Mouse (Mus musculus): Measurements from ENCODE around the gene Clec18a. TPM values are rescaled to one million over a fixed set of nuclear protein-coding genes. Genes with fewer than 3 reads are reported as not detected.

The Clec18a gene
- polyA plus RNA-seq, 2 experiments: 0.06 TPM; not detected in 1

DNA sequence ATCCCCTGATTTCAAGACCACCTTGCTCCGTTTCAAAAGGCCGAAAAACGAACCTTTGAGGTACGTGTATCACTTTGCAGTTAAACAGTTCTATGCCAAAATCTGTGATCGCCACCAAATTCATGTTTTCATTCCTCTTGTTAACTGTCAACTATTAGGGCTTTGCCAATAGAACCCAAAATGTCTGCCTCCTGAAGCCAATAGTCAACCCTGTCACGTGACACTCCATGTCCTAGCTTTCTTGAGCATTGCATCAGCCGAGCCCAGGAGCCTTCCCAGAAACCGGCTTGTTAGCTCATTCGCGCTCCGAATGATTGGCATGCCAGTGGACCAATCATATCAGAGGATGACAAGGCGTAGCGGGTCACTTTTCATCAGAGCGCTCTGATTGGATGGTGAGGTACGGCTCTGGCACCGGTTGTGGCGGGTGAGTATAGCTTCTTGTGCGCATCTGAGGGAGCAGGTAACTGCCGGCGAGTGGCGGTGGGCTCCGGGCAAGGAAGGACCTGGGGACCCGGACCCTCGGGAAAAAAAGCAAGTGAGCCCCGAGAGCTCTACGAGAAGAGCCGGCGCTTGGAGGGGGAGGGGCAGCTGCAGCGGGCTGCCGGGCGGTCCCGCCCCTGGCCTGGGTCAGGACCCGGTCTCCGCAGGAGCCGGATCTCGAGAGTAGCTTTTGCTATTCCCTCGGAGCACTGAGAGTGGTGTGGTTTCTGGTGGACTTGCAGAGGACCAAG is 58.6 kb downstream of the Clec18a start:
- Histone ChIP-seq H3K27ac (replicated peaks; ENCODE audit: low read depth, low read length) (peak overlapping the region; percentile 69), H3K27me3 (ENCODE audit: control insufficient read depth, insufficient read depth, low read length) (no peaks in the 10 kb centered on the region), H3K4me2 (replicated peaks; ENCODE audit: low read depth, low read length, severe bottlenecking) (peak overlapping the region; percentile 69), H3K9ac (ENCODE audit: low read depth, low read length, severe bottlenecking) (peak overlapping the region; percentile 73), H3K9me3 (ENCODE audit: control insufficient read depth, low read length) (no peaks in the 10 kb centered on the region), H3K4me1 (ENCODE audit: control insufficient read depth, insufficient read depth, low read length) (peaks cover 10% of the 10 kb centered on the region), H3K36me3 (ENCODE audit: control insufficient read depth, insufficient read depth, low read length) (peaks cover 18% of the 10 kb centered on the region), H3K4me3 (replicated peaks; ENCODE audit: low read length) (peak overlapping the region; percentile 75)
- ATAC-seq (ENCODE audit: low FRiP score, low read depth) (peak; percentile 100), DNase-seq (ENCODE audit: low spot score) (peak; percentile 100)
- 6% methylated on average over 37 of the region's 37 CpGs for WGBS
- TF ChIP-seq POLR2A (IDR thresholded peaks at IDR 0.05; ENCODE audit: borderline replicate concordance, extremely low read depth, insufficient read depth, insufficient read length): no peak

DNA sequence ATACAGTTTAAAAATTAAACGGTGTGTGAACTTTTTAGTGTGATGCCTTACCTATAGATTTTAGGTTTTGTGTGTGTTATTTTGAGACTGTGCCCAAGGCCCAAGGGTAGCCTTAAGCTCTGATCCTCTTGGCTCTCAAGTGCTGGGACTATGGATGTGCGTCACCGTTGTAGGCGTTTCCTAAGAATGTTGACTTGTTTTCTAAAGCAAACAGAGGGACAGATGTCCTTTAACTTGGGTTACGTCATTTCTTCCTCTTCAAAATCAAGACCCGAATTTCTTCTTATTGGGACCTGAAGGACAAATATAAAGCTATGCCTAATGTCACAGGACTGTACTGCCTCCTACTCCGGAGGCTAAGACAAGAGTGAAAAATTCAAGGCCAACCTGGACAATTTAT is 59.3 kb downstream of the Clec18a start, which contains the start of gene Aars:
Gene Aars, plus strand, starts transcription at position 229 of the 400 bp plus-strand sequence.
- WGBS: 96% methylated on average over 7 of the region's 7 CpGs
- peak within 1 kb of the TSS; percentile 75 for H3K4me3 ChIP-seq (replicated peaks; ENCODE audit: low read length)
- peaks cover 10% of the 10 kb centered on the region for H3K4me1 ChIP-seq (ENCODE audit: control insufficient read depth, insufficient read depth, low read length)
- H3K9ac ChIP-seq (ENCODE audit: low read depth, low read length, severe bottlenecking): peak within 1 kb of the TSS; percentile 73
- peak within 1 kb of the TSS; percentile 69 for H3K27ac ChIP-seq (replicated peaks; ENCODE audit: low read depth, low read length)
- H3K36me3 ChIP-seq (ENCODE audit: control insufficient read depth, insufficient read depth, low read length): peaks cover 12% of the 10 kb centered on the region
- TF ChIP-seq POLR2A (IDR thresholded peaks at IDR 0.05; ENCODE audit: borderline replicate concordance, extremely low read depth, insufficient read depth, insufficient read length): no peak
- H3K27me3 ChIP-seq (ENCODE audit: control insufficient read depth, insufficient read depth, low read length): no peaks in the 10 kb centered on the region
- no peaks in the 10 kb centered on the region for H3K9me3 ChIP-seq (ENCODE audit: control insufficient read depth, low read length)
- DNase-seq (ENCODE audit: low spot score) (no peak), ATAC-seq (ENCODE audit: low FRiP score, low read depth) (no peak)
- peak within 1 kb of the TSS; percentile 69 for H3K4me2 ChIP-seq (replicated peaks; ENCODE audit: low read depth, low read length, severe bottlenecking)

DNA sequence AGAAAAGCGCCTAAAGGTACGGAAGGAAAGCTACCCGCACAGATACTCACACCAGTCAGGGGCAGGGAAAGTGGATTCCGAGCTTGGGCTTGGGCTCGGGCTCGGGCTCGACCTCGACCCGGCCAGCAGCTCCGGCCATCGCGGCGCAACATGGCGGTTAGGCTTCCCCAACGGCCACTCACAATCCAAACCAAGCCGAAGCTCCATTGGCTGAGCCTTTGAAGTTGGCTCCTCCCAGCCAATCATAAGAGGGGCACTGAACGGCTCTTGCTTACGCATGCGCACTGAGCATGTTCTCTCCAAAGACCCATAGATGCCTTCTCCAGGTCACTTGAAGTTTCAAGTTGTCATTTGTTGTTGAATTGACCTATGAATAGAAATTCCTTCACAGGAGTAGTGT is 60.7 kb downstream of the Clec18a start, which contains the start of gene Ddx19b:
Gene Ddx19b, minus strand, starts transcription at position 180 of the 400 bp plus-strand sequence.
- H3K4me1 ChIP-seq (ENCODE audit: control insufficient read depth, insufficient read depth, low read length): peaks cover 13% of the 10 kb centered on the region
- DNase-seq (ENCODE audit: low spot score) (no peak), ATAC-seq (ENCODE audit: low FRiP score, low read depth) (no peak)
- H3K9me3 ChIP-seq (ENCODE audit: control insufficient read depth, low read length): no peaks in the 10 kb centered on the region
- no peaks in the 10 kb centered on the region for H3K27me3 ChIP-seq (ENCODE audit: control insufficient read depth, insufficient read depth, low read length)
- no peak within 1 kb of the TSS for H3K4me3 ChIP-seq (replicated peaks; ENCODE audit: low read length)
- TF ChIP-seq POLR2A (IDR thresholded peaks at IDR 0.05; ENCODE audit: borderline replicate concordance, extremely low read depth, insufficient read depth, insufficient read length): no peak
- no peak within 1 kb of the TSS for H3K9ac ChIP-seq (ENCODE audit: low read depth, low read length, severe bottlenecking)
- H3K27ac ChIP-seq (replicated peaks; ENCODE audit: low read depth, low read length): no peak within 1 kb of the TSS
- H3K4me2 ChIP-seq (replicated peaks; ENCODE audit: low read depth, low read length, severe bottlenecking): no peak within 1 kb of the TSS
- no peaks in the 10 kb centered on the region; the same call in 1 of the 2 replicates for H3K36me3 ChIP-seq (ENCODE audit: control insufficient read depth, insufficient read depth, low read length)
- WGBS: 94% methylated on average over 19 of the region's 19 CpGs

DNA sequence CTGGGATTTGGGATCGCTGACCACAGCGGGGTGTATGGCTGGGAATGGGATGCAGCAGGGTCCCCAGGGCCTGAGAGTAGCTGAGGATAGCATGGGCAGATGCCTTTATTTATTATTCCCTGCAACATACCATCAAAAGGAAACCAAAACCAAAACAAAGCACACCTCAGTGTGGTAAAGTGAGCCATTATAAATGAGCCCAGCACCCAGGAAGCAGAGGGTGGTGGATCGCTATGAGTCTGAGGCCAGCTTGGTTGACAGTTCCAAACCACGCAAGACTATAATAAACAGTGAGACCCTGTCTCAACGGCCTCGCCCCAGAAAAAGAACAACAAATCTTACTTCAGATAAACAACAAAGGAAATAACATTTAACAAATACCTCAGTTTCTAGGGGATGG is 62.2 kb downstream of the Clec18a start:
- Histone ChIP-seq H3K27ac (replicated peaks; ENCODE audit: low read depth, low read length) (no peak overlapping the region), H3K4me2 (replicated peaks; ENCODE audit: low read depth, low read length, severe bottlenecking) (no peak overlapping the region), H3K9ac (ENCODE audit: low read depth, low read length, severe bottlenecking) (no peak overlapping the region), H3K4me1 (ENCODE audit: control insufficient read depth, insufficient read depth, low read length) (peaks cover 9% of the 10 kb centered on the region), H3K4me3 (replicated peaks; ENCODE audit: low read length) (no peak overlapping the region), H3K9me3 (ENCODE audit: control insufficient read depth, low read length) (no peaks in the 10 kb centered on the region), H3K27me3 (ENCODE audit: control insufficient read depth, insufficient read depth, low read length) (no peaks in the 10 kb centered on the region), H3K36me3 (ENCODE audit: control insufficient read depth, insufficient read depth, low read length) (no peaks in the 10 kb centered on the region)
- DNase-seq (ENCODE audit: low spot score): no peak
- ATAC-seq (ENCODE audit: low FRiP score, low read depth): no peak
- no peak for TF ChIP-seq POLR2A (IDR thresholded peaks at IDR 0.05; ENCODE audit: borderline replicate concordance, extremely low read depth, insufficient read depth, insufficient read length)
- WGBS: 77% methylated on average over 6 of the region's 6 CpGs

DNA sequence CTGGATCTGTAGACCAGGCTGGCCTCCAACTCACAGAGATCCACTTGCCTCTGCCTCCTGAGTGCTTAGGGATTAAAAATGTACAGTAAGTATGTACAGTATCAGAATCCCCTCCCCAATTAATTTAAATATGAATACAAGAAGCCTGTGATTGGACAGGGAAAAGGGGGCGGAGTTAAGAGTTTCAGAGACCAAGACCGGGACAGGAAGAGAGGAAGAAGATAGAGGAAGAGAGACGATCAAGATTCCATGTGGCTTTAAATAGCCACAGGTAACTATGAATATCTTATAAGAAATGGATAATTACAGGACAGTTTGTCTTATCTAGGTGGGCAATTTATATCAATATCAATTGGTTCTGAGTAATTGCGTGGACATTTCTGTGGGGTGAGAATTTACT is 62.6 kb downstream of the Clec18a start:
- no peak overlapping the region for H3K27ac ChIP-seq (replicated peaks; ENCODE audit: low read depth, low read length)
- H3K9ac ChIP-seq (ENCODE audit: low read depth, low read length, severe bottlenecking): no peak overlapping the region
- H3K4me1 ChIP-seq (ENCODE audit: control insufficient read depth, insufficient read depth, low read length): peaks cover 4% of the 10 kb centered on the region

More for the DNA sequence above, 62.6 kb downstream of the Clec18a start:
- ATAC-seq (ENCODE audit: low FRiP score, low read depth) (no peak), DNase-seq (ENCODE audit: low spot score) (no peak)
- H3K9me3 ChIP-seq (ENCODE audit: control insufficient read depth, low read length): no peaks in the 10 kb centered on the region
- 56% methylated on average over 4 of the region's 4 CpGs for WGBS
- H3K4me3 ChIP-seq (replicated peaks; ENCODE audit: low read length): no peak overlapping the region
- no peaks in the 10 kb centered on the region for H3K27me3 ChIP-seq (ENCODE audit: control insufficient read depth, insufficient read depth, low read length)
- no peak for TF ChIP-seq POLR2A (IDR thresholded peaks at IDR 0.05; ENCODE audit: borderline replicate concordance, extremely low read depth, insufficient read depth, insufficient read length)
- no peak overlapping the region for H3K4me2 ChIP-seq (replicated peaks; ENCODE audit: low read depth, low read length, severe bottlenecking)
- no peaks in the 10 kb centered on the region for H3K36me3 ChIP-seq (ENCODE audit: control insufficient read depth, insufficient read depth, low read length)

All from limb, embryonic 14.5 days (tissue).